Mouse (Mus musculus): ENCODE data around the gene Agbl4. TPM values are rescaled to one million over a fixed set of nuclear protein-coding genes. Genes with fewer than 3 reads are reported as not detected.
A peak's percentile ranks its signal among the peaks of the same experiment; 100 is the strongest.

The Agbl4 gene
- total RNA-seq, 1 experiment = not detected

- no peak for DNase-seq (ENCODE audit: low read depth, low spot score)
- H3K9ac ChIP-seq (ENCODE audit: insufficient read depth, low read depth, low read length, poor library complexity, severe bottlenecking) = no peak overlapping the region
- H3K9me3 ChIP-seq (ENCODE audit: control insufficient read depth, insufficient read depth, low read depth, low read length) = no peaks in the 10 kb centered on the region
- no peak overlapping the region for H3K27ac ChIP-seq (ENCODE audit: insufficient read depth, low read depth, low read length, poor library complexity, severe bottlenecking)
- no peak for TF ChIP-seq CHD2 (IDR thresholded peaks at IDR 0.05; ENCODE audit: low read depth, low read length)
- no peak for TF ChIP-seq MAFK (IDR thresholded peaks at IDR 0.05; ENCODE audit: insufficient read depth, low read depth, low read length)
- no peak for TF ChIP-seq HCFC1 (IDR thresholded peaks at IDR 0.05; ENCODE audit: borderline replicate concordance, insufficient read depth, low read length)
- in situ Hi-C loops (cut with MboI; ENCODE audit: low sequenced_read_pairs in 2 of 2, unreplicated experiment in 2 of 2) = no loop called here
- H3K4me1 ChIP-seq (ENCODE audit: control insufficient read depth in 2 of 2, insufficient read depth in 2 of 2, low read length in 2 of 2, poor library complexity in 1 of 2) = no peaks in the 10 kb centered on the region
- H3K36me3 ChIP-seq (ENCODE audit: control insufficient read depth, insufficient read depth, low read length, poor library complexity, severe bottlenecking) = no peaks in the 10 kb centered on the region
- no peak overlapping the region for H3K4me3 ChIP-seq (ENCODE audit: insufficient read depth in 1 of 2, low read depth in 1 of 2, low read length in 2 of 2, poor library complexity in 1 of 2, severe bottlenecking in 1 of 2)
Observed at GRCm38 (mm10) chr4:111085330-111085729, 687.9 kb downstream of the Agbl4 start.

DNA sequence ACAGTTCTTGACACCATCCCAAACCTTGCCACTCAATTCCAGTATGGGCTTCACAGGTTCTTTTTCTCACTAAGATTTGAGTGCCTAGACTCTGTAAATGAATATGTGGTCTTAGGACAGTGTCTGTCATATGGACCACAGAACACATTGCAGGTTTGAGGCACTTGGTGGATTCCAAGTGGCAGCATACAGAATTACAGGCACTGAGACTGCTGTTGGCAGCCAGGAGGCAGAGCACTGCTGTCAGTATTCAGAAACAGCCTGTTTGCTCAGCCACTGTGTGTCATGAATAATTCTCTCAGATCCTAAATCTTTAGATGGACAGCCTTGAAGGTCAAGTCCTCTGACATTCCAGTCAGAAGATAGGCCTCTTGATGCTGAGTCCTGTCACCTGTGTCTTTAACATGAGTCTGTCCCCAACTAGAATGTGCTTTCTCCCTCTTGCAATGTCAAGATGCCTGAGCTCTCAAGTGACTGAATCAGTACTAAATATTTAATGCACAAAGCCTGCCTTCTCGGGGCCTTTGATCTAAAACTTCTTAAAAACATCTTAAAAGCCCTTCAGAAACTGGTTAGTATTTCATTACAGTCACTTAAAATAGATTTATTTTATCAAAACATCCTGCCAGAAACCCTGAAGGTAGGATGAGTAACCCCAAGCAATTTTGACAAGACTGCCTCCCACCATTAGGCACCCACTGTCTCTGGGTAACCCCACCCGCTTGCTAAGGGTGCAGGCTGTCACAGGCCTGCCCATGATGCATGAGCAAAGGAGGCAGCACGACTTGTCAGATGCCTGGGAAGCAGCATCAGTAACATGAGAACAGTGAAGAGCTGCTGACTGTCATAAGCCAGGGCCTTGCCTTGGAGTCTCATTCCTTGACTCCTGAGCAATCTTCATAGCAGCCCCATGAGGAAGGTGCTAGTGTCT lies 739.0 kb downstream of the Agbl4 start:
- no peaks in the 10 kb centered on the region for H3K9me3 ChIP-seq (ENCODE audit: control insufficient read depth, insufficient read depth, low read depth, low read length)
- in situ Hi-C loops (cut with MboI; ENCODE audit: low sequenced_read_pairs in 2 of 2, unreplicated experiment in 2 of 2) = no loop called here
- no peaks in the 10 kb centered on the region for H3K36me3 ChIP-seq (ENCODE audit: control insufficient read depth, insufficient read depth, low read length, poor library complexity, severe bottlenecking)
- DNase-seq (ENCODE audit: low read depth, low spot score) = peak; percentile 4
- no peak overlapping the region for H3K4me3 ChIP-seq (ENCODE audit: insufficient read depth in 1 of 2, low read depth in 1 of 2, low read length in 2 of 2, poor library complexity in 1 of 2, severe bottlenecking in 1 of 2)
- H3K27ac ChIP-seq (ENCODE audit: insufficient read depth, low read depth, low read length, poor library complexity, severe bottlenecking) = no peak overlapping the region
- H3K4me1 ChIP-seq (ENCODE audit: control insufficient read depth in 2 of 2, insufficient read depth in 2 of 2, low read length in 2 of 2, poor library complexity in 1 of 2) = no peaks in the 10 kb centered on the region
- TF ChIP-seq HCFC1 (IDR thresholded peaks at IDR 0.05; ENCODE audit: borderline replicate concordance, insufficient read depth, low read length) (no peak), ZNF384 (IDR thresholded peaks at IDR 0.05; ENCODE audit: low read depth, low read length) (no peak), ZC3H11A (IDR thresholded peaks at IDR 0.05; ENCODE audit: borderline replicate concordance, low read depth, low read length) (no peak), CHD2 (IDR thresholded peaks at IDR 0.05; ENCODE audit: low read depth, low read length) (no peak), MAFK (IDR thresholded peaks at IDR 0.05; ENCODE audit: insufficient read depth, low read depth, low read length) (no peak)
- no peak overlapping the region for H3K9ac ChIP-seq (ENCODE audit: insufficient read depth, low read depth, low read length, poor library complexity, severe bottlenecking)

DNA sequence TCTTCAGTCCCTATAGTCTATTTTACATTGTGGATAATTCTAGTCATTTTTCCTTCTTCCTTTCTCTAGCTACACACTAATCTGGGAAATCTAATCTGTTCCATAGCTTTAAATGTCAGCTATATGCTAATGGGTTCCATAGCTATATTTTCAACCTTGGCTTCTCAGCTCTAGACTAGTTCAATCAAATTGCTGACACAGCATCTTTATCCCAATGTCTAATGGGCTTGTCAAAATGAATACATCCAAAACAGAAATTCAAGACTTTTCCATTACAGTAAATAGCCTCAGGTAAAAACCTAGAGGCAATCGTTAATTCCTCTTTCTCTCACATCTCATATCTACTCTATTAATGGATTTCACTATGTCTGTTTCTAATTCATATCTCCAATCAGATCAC lies 750.3 kb downstream of the Agbl4 start:
- TF ChIP-seq MAFK (IDR thresholded peaks at IDR 0.05; ENCODE audit: insufficient read depth, low read depth, low read length) (peak; percentile 94), CHD2 (IDR thresholded peaks at IDR 0.05; ENCODE audit: low read depth, low read length) (no peak)
- no peaks in the 10 kb centered on the region for H3K4me1 ChIP-seq (ENCODE audit: control insufficient read depth in 2 of 2, insufficient read depth in 2 of 2, low read length in 2 of 2, poor library complexity in 1 of 2)
- in situ Hi-C loops (cut with MboI; ENCODE audit: low sequenced_read_pairs in 2 of 2, unreplicated experiment in 2 of 2) = no loop called here

DNA sequence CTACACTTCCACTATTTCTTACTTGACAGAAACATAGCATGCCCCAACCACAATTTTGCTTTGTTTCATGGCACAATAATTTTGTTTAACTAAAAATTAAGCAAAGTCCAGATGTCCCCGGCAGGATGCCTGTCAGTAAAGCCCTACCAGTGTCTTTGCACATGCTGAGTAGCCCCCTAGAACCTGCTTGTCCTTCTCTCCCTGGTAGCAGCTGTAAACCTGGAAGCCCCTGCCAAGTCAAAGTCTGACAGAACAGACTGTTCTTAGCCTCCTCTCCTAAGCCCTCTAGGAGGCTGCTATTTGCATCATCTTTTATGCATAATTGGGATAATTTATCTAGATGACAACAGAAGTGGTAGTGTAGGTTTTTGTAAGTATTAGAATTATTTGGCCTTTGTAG lies 758.4 kb downstream of the Agbl4 start:
- in situ Hi-C loops (cut with MboI; ENCODE audit: low sequenced_read_pairs in 2 of 2, unreplicated experiment in 2 of 2) = no loop called here
- no peak for DNase-seq (ENCODE audit: low read depth, low spot score)
- Histone ChIP-seq H3K9me3 (ENCODE audit: control insufficient read depth, insufficient read depth, low read depth, low read length) (no peaks in the 10 kb centered on the region), H3K27ac (ENCODE audit: insufficient read depth, low read depth, low read length, poor library complexity, severe bottlenecking) (no peak overlapping the region), H3K36me3 (ENCODE audit: control insufficient read depth, insufficient read depth, low read length, poor library complexity, severe bottlenecking) (no peaks in the 10 kb centered on the region), H3K9ac (ENCODE audit: insufficient read depth, low read depth, low read length, poor library complexity, severe bottlenecking) (no peak overlapping the region), H3K4me3 (ENCODE audit: insufficient read depth in 1 of 2, low read depth in 1 of 2, low read length in 2 of 2, poor library complexity in 1 of 2, severe bottlenecking in 1 of 2) (no peak overlapping the region), H3K4me1 (ENCODE audit: control insufficient read depth in 2 of 2, insufficient read depth in 2 of 2, low read length in 2 of 2, poor library complexity in 1 of 2) (no peaks in the 10 kb centered on the region)
- TF ChIP-seq MAFK (IDR thresholded peaks at IDR 0.05; ENCODE audit: insufficient read depth, low read depth, low read length) = no peak
- no peak for TF ChIP-seq CHD2 (IDR thresholded peaks at IDR 0.05; ENCODE audit: low read depth, low read length)
- TF ChIP-seq ZNF384 (IDR thresholded peaks at IDR 0.05; ENCODE audit: low read depth, low read length) = no peak
- no peak for TF ChIP-seq HCFC1 (IDR thresholded peaks at IDR 0.05; ENCODE audit: borderline replicate concordance, insufficient read depth, low read length)
- no peak for TF ChIP-seq ZC3H11A (IDR thresholded peaks at IDR 0.05; ENCODE audit: borderline replicate concordance, low read depth, low read length)

More for the DNA sequence above, 750.3 kb downstream of the Agbl4 start:
- no peaks in the 10 kb centered on the region for H3K36me3 ChIP-seq (ENCODE audit: control insufficient read depth, insufficient read depth, low read length, poor library complexity, severe bottlenecking)
- no peak overlapping the region for H3K9ac ChIP-seq (ENCODE audit: insufficient read depth, low read depth, low read length, poor library complexity, severe bottlenecking)
- no peak for DNase-seq (ENCODE audit: low read depth, low spot score)
- H3K4me3 ChIP-seq (ENCODE audit: insufficient read depth in 1 of 2, low read depth in 1 of 2, low read length in 2 of 2, poor library complexity in 1 of 2, severe bottlenecking in 1 of 2) = no peak overlapping the region
- H3K27ac ChIP-seq (ENCODE audit: insufficient read depth, low read depth, low read length, poor library complexity, severe bottlenecking) = no peak overlapping the region
- no peaks in the 10 kb centered on the region for H3K9me3 ChIP-seq (ENCODE audit: control insufficient read depth, insufficient read depth, low read depth, low read length)

All from ES-E14 (cell line).